Mouse (Mus musculus): Measurements from ENCODE around the gene Itga9.
"Not testable (repeated sequence)": the region's sequence is repeated elsewhere in the genome, so short reads cannot be mapped to it uniquely, and the experiment has no call there.

DNA sequence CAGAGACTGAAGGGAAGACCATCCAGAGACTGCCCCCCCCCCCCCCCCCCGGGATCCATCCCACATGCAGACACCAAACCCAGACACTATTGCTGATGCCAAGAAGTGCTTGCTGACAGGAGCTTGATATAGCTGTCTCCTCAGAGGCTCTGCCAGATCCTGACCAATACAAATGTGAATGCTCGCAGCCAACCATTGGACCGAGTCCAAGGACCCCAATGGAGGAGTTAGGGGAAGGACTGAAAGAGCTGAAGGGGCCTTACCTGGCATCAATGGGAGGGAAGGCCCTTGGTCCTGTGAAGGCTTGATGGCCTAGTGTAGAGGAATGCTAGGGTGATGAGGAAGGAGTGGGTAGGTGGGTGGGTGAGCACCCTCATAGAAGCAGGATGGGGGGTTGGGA lies 6.1 kb upstream of the Itga9 start:
- not testable (repeated sequence) for TF ChIP-seq CTCF, EP300 (IDR thresholded peaks at IDR 0.05; ENCODE audit: low read depth)

Measured in liver, embryonic 14.5 days (tissue).